Mouse (Mus musculus) central nervous system, embryonic 18 days (tissue): ENCODE results near the gene Nav3. TPM values are rescaled to one million over a fixed set of nuclear protein-coding genes. Genes with fewer than 3 reads are reported as not detected.

ENCODE experiments used
- polyA plus RNA-seq: library from polyadenylated mRNA; depleted of rRNA; stranded (reverse); fragments of >200 nt; gene quantifications from 2 replicates; pipeline ENCODE4 v1.2.3, GENCODE M21; 2012; rRNA removed

Gene Nav3
- 33.2 and 34.3 TPM in 2 replicates for polyA plus RNA-seq

DNA sequence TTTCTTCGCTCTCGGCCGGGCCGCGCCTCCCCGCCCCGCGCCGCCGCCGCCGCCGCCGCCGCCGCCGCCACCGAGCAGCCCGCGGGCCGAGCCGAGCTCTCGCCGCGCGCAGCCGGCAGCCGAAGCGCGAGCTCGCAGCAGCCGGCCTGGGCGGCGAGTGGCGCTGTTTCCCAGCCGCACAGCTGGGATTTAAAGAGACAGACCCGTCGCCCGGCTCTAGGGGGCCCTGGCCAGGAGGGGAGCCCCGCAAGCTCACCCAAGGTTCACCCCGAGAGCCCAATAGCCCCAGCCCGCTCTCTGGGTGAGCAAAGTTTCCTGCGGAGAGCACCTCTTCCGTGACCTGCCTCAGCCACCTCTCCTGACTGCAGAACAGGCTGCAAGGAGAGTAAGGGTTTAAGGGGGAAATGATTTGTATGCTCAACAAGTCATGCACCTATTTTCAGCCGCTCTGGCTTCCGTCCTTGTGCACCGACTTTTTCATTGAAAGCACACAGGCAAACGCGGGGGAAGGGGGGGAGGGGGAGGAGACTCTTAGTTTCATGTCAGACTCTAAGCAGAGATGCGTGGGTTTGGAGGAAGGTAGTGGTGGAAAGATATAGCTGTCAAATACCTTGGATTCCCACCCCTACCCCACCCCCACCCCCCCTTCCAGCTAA is at the start of gene Nav3:
Gene Nav3 (minus strand): TSS at position 367 of the 656 bp plus-strand sequence.

